Mouse (Mus musculus): Measurements from ENCODE around the gene Sh3glb2.

- TF ChIP-seq CTCF (IDR thresholded peaks at IDR 0.05): peak; percentile 35
- TF ChIP-seq POLR2A (IDR thresholded peaks at IDR 0.05; ENCODE audit: insufficient read depth, low read depth, low read length): no peak
- no peak for TF ChIP-seq EP300 (IDR thresholded peaks at IDR 0.05; ENCODE audit: insufficient read depth, low read depth, low read length)
Observed at GRCm38 (mm10) chr2:30389000-30389399, 29.9 kb upstream of the Sh3glb2 start.

Measured in heart, adult 2 months (tissue).